Mouse (Mus musculus) ES-Bruce4 (cell line): ENCODE data around the gene Hmcn2.

Source experiments
- CTCF ChIP-seq: IDR thresholded peaks from one replicate; pipeline ENCODE4 v1.8.1; 2011; ENCODE audit warnings: low read depth, low read length
- POLR2A ChIP-seq: IDR thresholded peaks from one replicate; pipeline ENCODE4 v1.8.1; 2011; ENCODE audit warnings: low read length; ENCODE audit not compliant: insufficient read depth

GRCm38 (mm10) chr2:31376057-31376456, 61.8 kb downstream of the Hmcn2 start:
- TF ChIP-seq CTCF (no peak), POLR2A (no peak)
